ENCODE assay signal across 8 mouse cellular contexts in genomic region chr11:9317076-9317929, GRCm38 (mm10).
DNase-seq lines count a peak whose midpoint lies in the region; ATAC-seq and TF ChIP-seq lines count a peak whose summit lies in the region.

No protein-coding gene starts in this region.

- no peak for TF ChIP-seq POLR2A in lung, adult 2 months (IDR thresholded peaks at IDR 0.05; ENCODE audit: borderline replicate concordance, extremely low read depth, low read depth, low read length)

- TF ChIP-seq CTCF in lung, adult 2 months (IDR thresholded peaks at IDR 0.05; ENCODE audit: insufficient read depth, low read length) = peak; percentile 83

- H3K4me3 ChIP-seq in lung, adult 2 months (replicated peaks; ENCODE audit: extremely low read depth, low read depth, low read length) = no peak overlapping the region

- DNase-seq in 3T3-L1 (ENCODE audit: low read depth, low spot score) = peak; percentile 67
- DNase-seq in adrenal gland, adult (ENCODE audit: inconsistent age in 2 of 2, low spot score in 1 of 2) = peak; percentile 51 to 87
- peak; percentile 78 for DNase-seq in embryo, embryonic 10 days (ENCODE audit: low spot score)
- peak; percentile 84 to 86 for DNase-seq in kidney, postnatal 4 days
- DNase-seq in lung, adult 2 months = peak; percentile 53
- DNase-seq in ovary, postnatal 14 days (ENCODE audit: low spot score) = peak; percentile 60
- peak; percentile 20 to 40 for DNase-seq in thymus, postnatal 36 days

- WGBS in lung, adult 2 months = 35% methylated on average over 6 of the region's 6 CpGs

- no peaks in the 10 kb centered on the region for H3K4me1 ChIP-seq in lung, adult 2 months (ENCODE audit: control insufficient read depth, insufficient read depth, low read length)

- ATAC-seq in granulocyte monocyte progenitor cell, adult 5-6 weeks (replicated peaks; ENCODE audit: poor library complexity, severe bottlenecking) = peak; percentile 82

Comparison
In these comparisons a context has a peak if more than half of its experiments do, and no peak if none do; other contexts are left out.
1. DNase-seq: peak in every context shown above with its lines; median percentile 85 in kidney, postnatal 4 days; 78 in embryo, embryonic 10 days; 69 in adrenal gland, adult; 67 in 3T3-L1; 60 in ovary, postnatal 14 days; 53 in lung, adult 2 months; 30 in thymus, postnatal 36 days.